Mouse (Mus musculus) MEL (cell line): ENCODE measurements around the gene Gtf2ird1.

Experiments used
- CTCF ChIP-seq, 3 experiments: IDR thresholded peaks in 2 of 3; conservative IDR thresholded peaks in 1 of 3; 2 replicates each; pipeline ENCODE4 v1.5.1; 2011 to 2012; ENCODE audit warnings: low read length in 3 of 3, low read depth in 2 of 3, mild to moderate bottlenecking in 2 of 3, improper control_type of control experiment in 1 of 3, inconsistent platforms in 1 of 3, mixed read lengths in 1 of 3, moderate library complexity in 1 of 3; ENCODE audit not compliant: control insufficient read depth in 1 of 3, insufficient read depth in 1 of 3, poor library complexity in 1 of 3, severe bottlenecking in 1 of 3
- EP300 ChIP-seq, 2 experiments: IDR thresholded peaks; 2 replicates each; pipeline ENCODE4 v1.6.1; 2011; ENCODE audit warnings: improper control_type of control experiment in 2 of 2, low read length in 2 of 2, low read depth in 1 of 2, mild to moderate bottlenecking in 1 of 2

DNA sequence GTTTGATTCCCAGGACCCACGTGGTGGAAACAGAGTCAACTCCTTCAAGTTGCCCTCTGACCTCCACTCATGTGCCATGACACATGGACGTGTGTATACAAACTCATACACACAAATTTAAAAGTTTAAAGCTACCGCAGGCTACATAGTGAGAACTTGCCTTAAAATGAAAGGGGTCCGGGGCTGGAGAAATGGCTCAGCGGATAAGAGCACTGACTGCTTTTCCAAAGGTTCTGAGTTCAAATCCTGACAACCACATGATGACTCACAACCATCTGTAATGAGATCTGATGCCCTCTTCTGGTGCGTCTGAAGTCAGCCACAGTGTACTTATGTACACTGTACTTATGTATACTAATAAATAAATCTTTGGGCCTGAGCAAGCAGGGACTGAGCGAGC is 2.6 kb upstream of the Gtf2ird1 start:
- TF ChIP-seq EP300 (IDR thresholded peaks at IDR 0.05; ENCODE audit: low read depth in 1 of 2, low read length in 2 of 2) (no peak), CTCF (IDR thresholded peaks at IDR 0.05 in 2 of 3, conservative IDR thresholded peaks at IDR 0.05 in 1 of 3; ENCODE audit: control insufficient read depth in 1 of 3, insufficient read depth in 1 of 3, low read depth in 2 of 3, low read length in 3 of 3, poor library complexity in 1 of 3, severe bottlenecking in 1 of 3) (no peak)
